Comparison of ENCODE assay signal across 22 mouse cellular contexts in genomic region chr5:149378566-149378965, GRCm38 (mm10). TPM values are rescaled to one million over a fixed set of nuclear protein-coding genes. Genes with fewer than 3 reads are reported as not detected.
DNase-seq lines count a peak whose midpoint lies in the region; ATAC-seq and TF ChIP-seq lines count a peak whose summit lies in the region.
"Had no signal": no experiment of that assay in that cellular context is flagged by ENCODE, and none has a peak within 500 bp of the region (broad histone marks: within the 10 kb centered on the region; RNA-seq: fewer than 3 reads in every experiment).

No protein-coding gene starts in this region.

- H3K79me2 ChIP-seq in heart, adult 2 months (replicated peaks; ENCODE audit: control insufficient read depth, insufficient read depth, low read length), result no peaks in the 10 kb centered on the region
- H3K79me2 ChIP-seq in myocyte (ENCODE audit: control insufficient read depth, insufficient read depth), result no peaks in the 10 kb centered on the region

- intact Hi-C loops in heart, adult 2 months (cut with DNase I), result loop anchor here (5.0 kb wide), 4 partner anchors 34 to 571 kb away; partner anchors contain the start of gene Medag
- intact Hi-C loops in heart, postnatal 25 days (cut with DNase I), result no loop called here

- H3K27ac ChIP-seq in heart, adult 2 months, result peak overlapping the region; percentile 49
- H3K27ac ChIP-seq in midbrain, embryonic 12.5 days (replicated peaks), result peak overlapping the region; percentile 86; the same call in 1 of the 2 replicates
- H3K27ac ChIP-seq in midbrain, embryonic 14.5 days (replicated peaks; ENCODE audit: low read depth, low read length), result no peak overlapping the region
- peak overlapping the region; percentile 77 for H3K27ac ChIP-seq in embryonic facial prominence, embryonic 10.5 days (replicated peaks)
- H3K27ac ChIP-seq: embryonic facial prominence, embryonic 15.5 days had no signal

- H3K4me2 ChIP-seq in midbrain, embryonic 12.5 days (replicated peaks), result no peak overlapping the region
- no peak overlapping the region for H3K4me2 ChIP-seq in midbrain, embryonic 14.5 days (ENCODE audit: low read length)
- no peak overlapping the region for H3K4me2 ChIP-seq in myocyte (ENCODE audit: low read depth)
- H3K4me2 ChIP-seq: embryonic facial prominence, embryonic 15.5 days; heart, embryonic 12.5 days; limb, embryonic 15.5 days had no signal

- H3ac ChIP-seq in myocyte (ENCODE audit: control insufficient read depth, insufficient read length), result no peak overlapping the region

- WGBS in heart, adult 2 months, result 73% methylated on average over 7 of the region's 7 CpGs
- WGBS in midbrain, embryonic 12.5 days, result 65% methylated on average over 7 of the region's 7 CpGs
- WGBS in midbrain, embryonic 14.5 days, result 64% methylated on average over 7 of the region's 7 CpGs
- 56% methylated on average over 7 of the region's 7 CpGs for WGBS in embryonic facial prominence, embryonic 10.5 days

- ATAC-seq in midbrain, embryonic 12.5 days (ENCODE audit: low FRiP score, low read depth), result no peak
- ATAC-seq in midbrain, embryonic 14.5 days (ENCODE audit: low FRiP score, low TSS enrichment), result no peak

- TF ChIP-seq EP300 in heart, adult 2 months (IDR thresholded peaks at IDR 0.05; ENCODE audit: insufficient read depth, low read depth, low read length), result no peak

- H3K4me3 ChIP-seq in heart, adult 2 months, result no peak overlapping the region
- H3K4me3 ChIP-seq in midbrain, embryonic 12.5 days, result no peak overlapping the region
- no peak overlapping the region for H3K4me3 ChIP-seq in midbrain, embryonic 14.5 days (replicated peaks; ENCODE audit: low read depth, low read length)
- no peak overlapping the region for H3K4me3 ChIP-seq in embryonic facial prominence, embryonic 10.5 days
- no peak overlapping the region for H3K4me3 ChIP-seq in myocyte
- H3K4me3 ChIP-seq: embryonic facial prominence, embryonic 15.5 days; heart, embryonic 12.5 days; limb, embryonic 15.5 days had no signal

- no peak for TF ChIP-seq CTCF in heart, adult 2 months (IDR thresholded peaks at IDR 0.05)

- no peak overlapping the region for H3K9ac ChIP-seq in heart, adult 2 months (ENCODE audit: low read depth, low read length)
- H3K9ac ChIP-seq in midbrain, embryonic 12.5 days (replicated peaks), result no peak overlapping the region
- no peak overlapping the region for H3K9ac ChIP-seq in midbrain, embryonic 14.5 days (replicated peaks; ENCODE audit: low read length)
- H3K9ac ChIP-seq: embryonic facial prominence, embryonic 15.5 days; heart, embryonic 12.5 days; limb, embryonic 15.5 days had no signal

- no peak for TF ChIP-seq POLR2A in heart, adult 2 months (IDR thresholded peaks at IDR 0.05; ENCODE audit: insufficient read depth, low read depth, low read length)
- no peak for TF ChIP-seq POLR2A in myocyte (IDR thresholded peaks at IDR 0.05; ENCODE audit: insufficient read length, low read depth)

- DNase-seq in heart, adult 2 months, result peak in 1 of 2 experiments; percentile 36
- DNase-seq in heart, postnatal 25 days (ENCODE audit: low spot score), result no peak
- no peak for DNase-seq in midbrain, embryonic 14.5 days
- DNase-seq in embryonic facial prominence, embryonic 10.5 days (ENCODE audit: low spot score), result no peak
- no peak for DNase-seq in layer of hippocampus, adult 11-12 months (ENCODE audit: low spot score)
- DNase-seq in frontal cortex, postnatal 10 days (ENCODE audit: low spot score in 2 of 2), result no peak
- DNase-seq: adrenal gland, postnatal 25 days; cerebellum, adult 11-12 months; cerebellum, postnatal 25 days; embryo, embryonic 11 days; kidney, adult 8-10 months; kidney, postnatal 14 days; lung, postnatal 14 days; right cerebral cortex, postnatal 4 days had no signal

- 0 out of 2 replicates have a peak, but pooled peaks cover 9% of the 10 kb centered on the region for H3K9me3 ChIP-seq in midbrain, embryonic 12.5 days
- H3K9me3 ChIP-seq in midbrain, embryonic 14.5 days (ENCODE audit: control insufficient read depth, low read length), result no peaks in the 10 kb centered on the region
- H3K9me3 ChIP-seq in embryonic facial prominence, embryonic 10.5 days, result no peaks in the 10 kb centered on the region
- H3K9me3 ChIP-seq: embryonic facial prominence, embryonic 15.5 days; heart, embryonic 12.5 days; limb, embryonic 15.5 days had no signal

- no peaks in the 10 kb centered on the region for H3K36me3 ChIP-seq in heart, adult 2 months (ENCODE audit: control insufficient read depth, insufficient read depth, low read length)
- no peaks in the 10 kb centered on the region for H3K36me3 ChIP-seq in midbrain, embryonic 12.5 days
- H3K36me3 ChIP-seq in midbrain, embryonic 14.5 days (ENCODE audit: control insufficient read depth, insufficient read depth, low read length), result no peaks in the 10 kb centered on the region
- H3K36me3 ChIP-seq in embryonic facial prominence, embryonic 10.5 days (replicated peaks), result no peaks in the 10 kb centered on the region
- no peaks in the 10 kb centered on the region for H3K36me3 ChIP-seq in myocyte (ENCODE audit: control insufficient read depth, insufficient read depth)
- H3K36me3 ChIP-seq: embryonic facial prominence, embryonic 15.5 days; heart, embryonic 12.5 days; limb, embryonic 15.5 days had no signal

- H3K4me1 ChIP-seq in heart, adult 2 months (ENCODE audit: control insufficient read depth, insufficient read depth, low read length), result peaks cover 13% of the 10 kb centered on the region
- peaks cover 57% of the 10 kb centered on the region for H3K4me1 ChIP-seq in midbrain, embryonic 12.5 days
- H3K4me1 ChIP-seq in midbrain, embryonic 14.5 days (ENCODE audit: control insufficient read depth, insufficient read depth, low read length), result peaks cover 53% of the 10 kb centered on the region
- peaks cover 77% of the 10 kb centered on the region for H3K4me1 ChIP-seq in embryonic facial prominence, embryonic 10.5 days

- no peaks in the 10 kb centered on the region for H3K27me3 ChIP-seq in heart, adult 2 months (ENCODE audit: control insufficient read depth, insufficient read depth, low read length)
- peaks cover 7% of the 10 kb centered on the region; the same call in 1 of the 2 replicates for H3K27me3 ChIP-seq in midbrain, embryonic 12.5 days
- no peaks in the 10 kb centered on the region for H3K27me3 ChIP-seq in midbrain, embryonic 14.5 days (ENCODE audit: control insufficient read depth, insufficient read depth, low read length)
- H3K27me3 ChIP-seq in embryonic facial prominence, embryonic 10.5 days (replicated peaks; ENCODE audit: low read depth, poor library complexity, severe bottlenecking), result 0 out of 2 replicates have a peak, but pooled peaks cover 13% of the 10 kb centered on the region
- no peaks in the 10 kb centered on the region for H3K27me3 ChIP-seq in myocyte (ENCODE audit: control insufficient read depth, insufficient read depth, insufficient read length)
- H3K27me3 ChIP-seq: embryonic facial prominence, embryonic 15.5 days; heart, embryonic 12.5 days; limb, embryonic 15.5 days had no signal

TF ChIP-seq in myocyte, 11 proteins besides CTCF, POLR2A, EP300 and RAD21:
- TF ChIP-seq E2F4 (IDR thresholded peaks at IDR 0.05; ENCODE audit: insufficient read depth), result no peak
- TF ChIP-seq USF1 (IDR thresholded peaks at IDR 0.05; ENCODE audit: low read depth), result no peak
- peak in 2 of 3 experiments; percentile 23 to 87 for TF ChIP-seq MYOG (IDR thresholded peaks at IDR 0.05; ENCODE audit: control insufficient read depth in 1 of 3, insufficient read depth in 1 of 3, insufficient read length in 2 of 3, low read depth in 2 of 3)
- no peak for TF ChIP-seq REST (IDR thresholded peaks at IDR 0.05; ENCODE audit: insufficient read depth, insufficient read length)
- peak in 1 of 3 experiments; percentile 49 for TF ChIP-seq MYOD1 (IDR thresholded peaks at IDR 0.05; ENCODE audit: control insufficient read depth in 1 of 3, insufficient read length in 2 of 3, low read depth in 2 of 3)
- TF ChIP-seq TCF12 (IDR thresholded peaks at IDR 0.05; ENCODE audit: insufficient read depth, poor library complexity, severe bottlenecking), result no peak
- TF ChIP-seq MAX (IDR thresholded peaks at IDR 0.05; ENCODE audit: low read depth), result no peak
- TF ChIP-seq TCF3 (IDR thresholded peaks at IDR 0.05; ENCODE audit: insufficient read length, low read depth), result no peak

RNA-seq across cellular contexts. Expression of gene Medag, which starts 33.0 kb away (rescaled TPM):
- 10 to 100 TPM; 12.3 to 12.5 TPM for total RNA-seq in heart, adult 2 months (2021)
- polyA plus RNA-seq in heart, adult 2 months (2012; rRNA removed), result 6.7 and 10.9 TPM in 2 replicates
- total RNA-seq in heart, postnatal 25 days (2021), result 10 to 100 TPM; 16.2 to 16.7 TPM
- 1.0 and 1.1 TPM in 2 replicates for polyA plus RNA-seq in midbrain, embryonic 12.5 days (2016; fragmentation: Nextera tagmentation; extraction: Ambion mirVana)
- polyA plus RNA-seq in midbrain, embryonic 14.5 days (2014; fragmentation: Nextera tagmentation; extraction: Ambion mirVana), result 5.9 TPM in 2 replicates
- polyA plus RNA-seq in embryonic facial prominence, embryonic 10.5 days (2016; fragmentation: Nextera tagmentation; extraction: Ambion mirVana), result 0.17 and 0.38 TPM in 2 replicates
- polyA plus RNA-seq in myocyte (2012; fragmentation: generic; extraction: Trizol), result 0.61 TPM
- total RNA-seq: CH12.LX; megakaryocyte-erythroid progenitor cell, adult 5-6 weeks; MEL had no signal
